Comparison of ENCODE assay signal across 15 mouse cellular contexts in the genomic region with DNA sequence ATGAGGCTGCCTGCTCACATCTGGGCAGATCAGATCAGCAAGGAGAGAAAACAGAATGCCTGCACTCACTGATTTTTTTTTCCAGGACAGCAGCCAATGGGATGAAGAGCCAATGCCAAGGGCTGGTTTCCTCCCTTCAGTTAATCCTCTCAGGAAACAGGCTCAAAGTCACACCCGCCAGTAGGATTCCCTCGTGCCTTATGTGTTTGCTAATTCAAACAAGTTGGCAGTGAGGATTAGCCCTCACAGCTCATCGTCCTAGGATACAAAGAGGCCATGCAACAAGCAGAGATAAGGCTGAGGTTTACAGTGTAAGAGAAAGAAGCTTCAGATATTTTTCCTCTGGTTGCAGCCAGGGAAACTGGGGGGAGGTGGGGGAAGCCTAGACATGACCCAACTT. TPM values are rescaled to one million over a fixed set of nuclear protein-coding genes. Genes with fewer than 3 reads are reported as not detected.
DNase-seq lines count a peak whose midpoint lies in the region; ATAC-seq and TF ChIP-seq lines count a peak whose summit lies in the region.
"Had no signal": no experiment of that assay in that cellular context is flagged by ENCODE, and none has a peak within 500 bp of the region (broad histone marks: within the 10 kb centered on the region; RNA-seq: fewer than 3 reads in every experiment).

No protein-coding gene starts in this region.

- no peaks in the 10 kb centered on the region for H3K27me3 ChIP-seq in heart, embryonic 13.5 days (replicated peaks)
- peaks cover 3% of the 10 kb centered on the region; the same call in 1 of the 2 replicates for H3K27me3 ChIP-seq in heart, embryonic 12.5 days (replicated peaks)
- H3K27me3 ChIP-seq in lung, postnatal 0 days (replicated peaks; ENCODE audit: insufficient read depth, low read length): no peaks in the 10 kb centered on the region
- H3K27me3 ChIP-seq: limb, embryonic 12.5 days had no signal

- no peaks in the 10 kb centered on the region for H3K9me3 ChIP-seq in heart, embryonic 13.5 days
- H3K9me3 ChIP-seq in heart, embryonic 12.5 days (replicated peaks): no peaks in the 10 kb centered on the region
- H3K9me3 ChIP-seq in lung, postnatal 0 days (ENCODE audit: low read length): no peaks in the 10 kb centered on the region
- H3K9me3 ChIP-seq: limb, embryonic 12.5 days had no signal

- H3K9ac ChIP-seq in heart, embryonic 13.5 days: no peak overlapping the region
- no peak overlapping the region for H3K9ac ChIP-seq in heart, embryonic 12.5 days
- H3K9ac ChIP-seq in lung, postnatal 0 days (replicated peaks; ENCODE audit: low read depth): no peak overlapping the region
- H3K9ac ChIP-seq: limb, embryonic 12.5 days had no signal

- H3K27ac ChIP-seq in heart, embryonic 13.5 days (replicated peaks): peak overlapping the region; percentile 20; the same call in 1 of the 2 replicates
- H3K27ac ChIP-seq in heart, embryonic 12.5 days (ENCODE audit: poor library complexity, severe bottlenecking): no peak overlapping the region
- H3K27ac ChIP-seq in lung, postnatal 0 days (ENCODE audit: low read length): no peak overlapping the region
- H3K27ac ChIP-seq: layer of hippocampus, adult 2 months; left cerebral cortex, adult 2 months; limb, embryonic 12.5 days had no signal

- 17% methylated on average over 3 of the region's 3 CpGs for WGBS in heart, embryonic 13.5 days
- 14% methylated on average over 3 of the region's 3 CpGs for WGBS in heart, embryonic 12.5 days
- 12% methylated on average over 3 of the region's 3 CpGs for WGBS in lung, postnatal 0 days

- H3K4me1 ChIP-seq in heart, embryonic 13.5 days: peaks cover 46% of the 10 kb centered on the region
- peaks cover 36% of the 10 kb centered on the region for H3K4me1 ChIP-seq in heart, embryonic 12.5 days (replicated peaks)
- peaks cover 5% of the 10 kb centered on the region; the same call in 1 of the 2 replicates for H3K4me1 ChIP-seq in lung, postnatal 0 days (ENCODE audit: insufficient read depth, low read depth, low read length)

- DNase-seq in adrenal gland, postnatal 10 days: peak; percentile 35
- no peak for DNase-seq in adrenal gland, adult 8-10 months
- DNase-seq in lung, postnatal 0 days (ENCODE audit: low spot score): peak; percentile 12
- DNase-seq in lung, postnatal 36 days: no peak
- DNase-seq in gastrocnemius, postnatal 25 days: no peak
- DNase-seq: cerebellum, adult 11-12 months; heart, adult 18-20 months; heart, postnatal 4 days; right cerebral cortex, postnatal 4 days had no signal

- TF ChIP-seq CTCF in lung, postnatal 0 days (IDR thresholded peaks at IDR 0.05): no peak

- no peak overlapping the region for H3K4me2 ChIP-seq in heart, embryonic 13.5 days
- no peak overlapping the region for H3K4me2 ChIP-seq in heart, embryonic 12.5 days
- H3K4me2 ChIP-seq in lung, postnatal 0 days (replicated peaks; ENCODE audit: low read depth, low read length): no peak overlapping the region
- H3K4me2 ChIP-seq: limb, embryonic 12.5 days had no signal

- no peaks in the 10 kb centered on the region for H3K36me3 ChIP-seq in heart, embryonic 13.5 days
- no peaks in the 10 kb centered on the region for H3K36me3 ChIP-seq in heart, embryonic 12.5 days
- no peaks in the 10 kb centered on the region for H3K36me3 ChIP-seq in lung, postnatal 0 days (ENCODE audit: insufficient read depth, low read length)
- H3K36me3 ChIP-seq: limb, embryonic 12.5 days had no signal

- ATAC-seq in heart, embryonic 13.5 days (ENCODE audit: extremely low read depth, insufficient number of reproducible peaks, low FRiP score, low TSS enrichment): no peak
- ATAC-seq in heart, embryonic 12.5 days (ENCODE audit: insufficient number of reproducible peaks, low FRiP score): no peak
- ATAC-seq in lung, postnatal 0 days: peak; percentile 11; the same call in 1 of the 2 replicates
- peak; percentile 73 for ATAC-seq in megakaryocyte-erythroid progenitor cell, adult 5-6 weeks (replicated peaks; ENCODE audit: low FRiP score, low TSS enrichment, poor library complexity, severe bottlenecking)

- TF ChIP-seq EP300 in lung, postnatal 0 days (IDR thresholded peaks at IDR 0.05): no peak

- H3K4me3 ChIP-seq in heart, embryonic 13.5 days: no peak overlapping the region
- no peak overlapping the region for H3K4me3 ChIP-seq in heart, embryonic 12.5 days
- no peak overlapping the region for H3K4me3 ChIP-seq in lung, postnatal 0 days (ENCODE audit: low read depth, low read length)
- H3K4me3 ChIP-seq: layer of hippocampus, adult 2 months; left cerebral cortex, adult 2 months; limb, embryonic 12.5 days had no signal

RNA-seq across cellular contexts. Expression of a gene that starts 14.5 kb away (rescaled TPM):
- 10 to 100 TPM; 10.8 to 12.6 TPM for total RNA-seq in adrenal gland, postnatal 10 days (2021)
- 10 to 100 TPM in 3 of 4 experiments, 1 to 10 TPM in 1; 7.8 to 11.9 (median 11.2) TPM for total RNA-seq in adrenal gland, adult 8-10 months (2022)
- 3.6 and 3.8 TPM in 2 replicates for polyA plus RNA-seq in heart, embryonic 13.5 days (2015; fragmentation: Nextera tagmentation; extraction: Ambion mirVana)
- polyA plus RNA-seq in heart, embryonic 12.5 days (2016; fragmentation: Nextera tagmentation; extraction: Ambion mirVana): 8.9 and 10.9 TPM in 2 replicates
- polyA plus RNA-seq in lung, postnatal 0 days (2015; fragmentation: Nextera tagmentation; extraction: Ambion mirVana): 10.9 and 15.3 TPM in 2 replicates
- 5.7 and 7.1 TPM in 2 replicates for total RNA-seq in megakaryocyte-erythroid progenitor cell, adult 5-6 weeks (2014; fragmentation: Nextera tagmentation)
- 7.5 and 12.7 TPM in 2 replicates for total RNA-seq in megakaryocyte-erythroid progenitor cell, adult 5-6 weeks (2017)
- total RNA-seq in gastrocnemius, postnatal 25 days (2021): 1 to 10 TPM; 5.5 to 7.5 TPM

RNA-seq across cellular contexts. Expression of a gene that starts 32.7 kb away (rescaled TPM):
- total RNA-seq in adrenal gland, postnatal 10 days (2021): 10 to 100 TPM; 13.4 to 18.6 TPM
- total RNA-seq in adrenal gland, adult 8-10 months (2022): 10 to 100 TPM; 34.4 to 41.2 (median 40.1) TPM
- 4.3 and 5.2 TPM in 2 replicates for polyA plus RNA-seq in heart, embryonic 13.5 days (2015; fragmentation: Nextera tagmentation; extraction: Ambion mirVana)
- polyA plus RNA-seq in heart, embryonic 12.5 days (2016; fragmentation: Nextera tagmentation; extraction: Ambion mirVana): 3.9 and 4.2 TPM in 2 replicates
- 10.5 and 13.2 TPM in 2 replicates for polyA plus RNA-seq in lung, postnatal 0 days (2015; fragmentation: Nextera tagmentation; extraction: Ambion mirVana)
- total RNA-seq in megakaryocyte-erythroid progenitor cell, adult 5-6 weeks (2014; fragmentation: Nextera tagmentation): 6.1 and 7.8 TPM in 2 replicates
- total RNA-seq in megakaryocyte-erythroid progenitor cell, adult 5-6 weeks (2017): 6.2 and 7.7 TPM in 2 replicates
- total RNA-seq in gastrocnemius, postnatal 25 days (2021): 10 to 100 TPM in 1 of 2 experiments, 1 to 10 TPM in 1; 7.3 to 10.6 TPM

RNA-seq across cellular contexts. Expression of a gene that starts 44.6 kb away (rescaled TPM):
- total RNA-seq in adrenal gland, postnatal 10 days (2021): 10 to 100 TPM; 47.9 to 65.0 TPM
- total RNA-seq in adrenal gland, adult 8-10 months (2022): 10 to 100 TPM; 51.1 to 58.4 (median 54.2) TPM
- 48.7 and 49.9 TPM in 2 replicates for polyA plus RNA-seq in heart, embryonic 13.5 days (2015; fragmentation: Nextera tagmentation; extraction: Ambion mirVana)
- 62.1 and 69.5 TPM in 2 replicates for polyA plus RNA-seq in heart, embryonic 12.5 days (2016; fragmentation: Nextera tagmentation; extraction: Ambion mirVana)
- polyA plus RNA-seq in lung, postnatal 0 days (2015; fragmentation: Nextera tagmentation; extraction: Ambion mirVana): 74.3 and 77.4 TPM in 2 replicates
- total RNA-seq in megakaryocyte-erythroid progenitor cell, adult 5-6 weeks (2014; fragmentation: Nextera tagmentation): 12.2 and 24.8 TPM in 2 replicates
- 19.6 and 30.9 TPM in 2 replicates for total RNA-seq in megakaryocyte-erythroid progenitor cell, adult 5-6 weeks (2017)
- 10 to 100 TPM; 11.3 to 12.2 TPM for total RNA-seq in gastrocnemius, postnatal 25 days (2021)

Comparison
In these comparisons a context has a peak if more than half of its experiments do, and no peak if none do; other contexts are left out.
1. DNase-seq: peak in adrenal gland, postnatal 10 days (single experiment) and lung, postnatal 0 days (single experiment); none in adrenal gland, adult 8-10 months (single experiment), lung, postnatal 36 days (single experiment) and gastrocnemius, postnatal 25 days (single experiment).
2. ATAC-seq: peak in lung, postnatal 0 days (single experiment) and megakaryocyte-erythroid progenitor cell, adult 5-6 weeks (single experiment); none in heart, embryonic 13.5 days (single experiment) and heart, embryonic 12.5 days (single experiment).